Mouse (Mus musculus): Measurements from ENCODE around the gene Aldh2.
"Not testable (repeated sequence)": the region's sequence is repeated elsewhere in the genome, so short reads cannot be mapped to it uniquely, and the experiment has no call there.

Aldh2 gene

GRCm38 (mm10) chr5:121545793-121546529, 47.7 kb downstream of the Aldh2 start, which contains the start of gene Mapkapk5:
Gene Mapkapk5 (minus strand): TSS chr5:121545905.
- peak; percentile 99 to 100 for DNase-seq

DNA sequence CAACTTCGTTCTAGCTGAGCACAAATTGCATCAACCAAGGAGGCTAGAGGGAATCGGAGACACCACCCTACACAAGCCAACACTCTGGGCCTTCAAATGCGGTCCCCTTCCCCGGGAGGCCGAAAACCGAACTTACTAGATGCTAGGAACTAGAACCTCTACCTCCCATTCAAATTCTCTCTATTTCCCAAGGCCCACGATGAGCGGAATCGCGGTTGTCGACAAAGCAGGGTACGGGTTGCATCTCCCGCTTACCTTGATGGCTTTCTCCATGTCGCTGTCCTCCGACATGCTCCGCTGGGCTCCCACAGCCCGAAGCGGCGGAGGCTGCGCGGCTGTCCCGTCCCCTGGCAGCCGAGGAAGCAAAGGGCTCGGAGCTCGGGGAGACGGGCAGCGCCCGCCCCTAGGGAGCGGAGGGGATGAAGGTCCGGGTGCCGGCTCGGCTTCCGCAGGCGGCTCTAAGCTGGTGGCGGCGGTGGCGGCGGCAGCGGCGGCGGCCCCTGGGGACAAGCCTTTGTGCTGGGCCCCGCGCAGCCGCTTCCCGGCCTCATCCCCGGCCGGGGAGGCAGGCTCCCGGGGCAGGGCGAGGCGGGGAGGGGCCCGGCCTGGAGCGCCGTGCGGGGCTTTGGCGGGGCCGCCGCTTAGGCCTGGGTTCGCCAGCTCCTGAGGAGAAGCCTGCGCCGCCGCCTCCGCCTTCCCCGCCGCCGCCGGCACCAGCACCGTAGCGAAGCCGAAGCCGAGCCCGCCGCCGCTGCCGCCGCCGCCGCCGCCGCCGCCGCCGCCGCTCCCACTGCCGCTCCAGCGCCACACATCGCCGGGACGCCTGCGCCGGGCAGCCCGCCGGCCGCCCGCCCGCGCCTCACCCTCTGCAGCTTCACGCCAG, 48.5 kb downstream of the Aldh2 start, which contains the start of the genes Adam1a and Gm42878:
TSS of gene Adam1a (minus strand) at position 573 of the 883 bp plus-strand sequence.
TSS of gene Gm42878 (minus strand) at position 573 of the 883 bp plus-strand sequence.
- no peak for DNase-seq

DNA sequence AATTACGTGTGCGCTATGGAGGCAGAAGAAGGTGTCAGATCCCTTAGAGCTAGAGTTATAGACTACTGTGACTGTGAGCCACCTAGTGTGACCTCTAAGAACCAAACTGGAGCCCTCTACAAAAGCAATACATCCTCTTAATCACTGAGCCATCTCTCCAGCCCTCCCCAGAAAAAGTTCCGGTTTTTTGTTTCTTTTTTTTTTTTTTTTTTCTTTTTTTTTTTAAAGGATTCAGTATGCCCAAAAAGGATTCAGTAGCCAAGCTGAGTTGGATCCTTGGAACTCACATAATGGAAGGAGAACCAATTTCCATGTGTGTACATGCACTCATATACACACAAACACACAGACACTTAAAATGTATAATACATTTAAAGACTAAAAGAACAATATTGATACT, 50.3 kb downstream of the Aldh2 start:
- DNase-seq, result no peak

DNA sequence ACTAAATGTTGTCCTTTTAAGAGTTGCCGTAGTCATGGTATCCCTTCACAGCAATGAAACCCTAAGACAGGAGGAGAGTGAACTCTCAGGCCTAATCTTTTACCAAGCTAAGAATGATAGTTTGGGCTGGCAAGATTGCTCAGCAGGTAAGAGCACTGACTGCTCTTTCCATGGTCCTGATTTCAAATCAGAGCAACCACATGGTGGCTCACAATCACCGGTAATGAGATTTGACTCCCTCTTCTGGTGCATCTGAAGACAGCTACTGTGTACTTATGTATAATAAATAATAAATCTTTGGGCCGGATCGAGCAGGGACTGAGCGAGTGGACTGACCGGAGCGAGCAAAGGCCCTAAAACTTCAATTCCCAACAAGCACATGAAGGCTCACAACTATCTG, 52.4 kb downstream of the Aldh2 start:
- DNase-seq, result no peak

DNA sequence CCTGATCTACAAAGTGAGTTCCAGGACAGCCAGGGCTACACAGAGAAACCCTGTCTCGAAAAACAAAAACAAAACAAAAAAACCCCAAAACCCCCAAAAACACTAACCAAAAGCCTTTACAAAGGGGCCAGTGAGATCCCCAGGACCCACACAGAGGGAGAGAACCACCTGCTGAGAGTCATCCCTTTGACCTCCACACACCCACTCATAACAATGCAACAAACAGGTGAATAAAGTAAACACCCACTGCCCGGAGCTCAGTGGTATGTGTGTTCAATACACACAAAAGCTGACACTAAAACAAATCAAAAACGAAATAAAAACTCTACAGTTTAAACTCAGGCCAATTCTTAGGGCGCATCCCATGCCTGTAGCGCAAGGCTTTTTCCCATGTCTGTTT, 53.6 kb downstream of the Aldh2 start:
- no peak for DNase-seq

- no peak for DNase-seq
These were observed 56.0 kb downstream of the Aldh2 start for GRCm38 (mm10) chr5:121537588-121537987.

DNA sequence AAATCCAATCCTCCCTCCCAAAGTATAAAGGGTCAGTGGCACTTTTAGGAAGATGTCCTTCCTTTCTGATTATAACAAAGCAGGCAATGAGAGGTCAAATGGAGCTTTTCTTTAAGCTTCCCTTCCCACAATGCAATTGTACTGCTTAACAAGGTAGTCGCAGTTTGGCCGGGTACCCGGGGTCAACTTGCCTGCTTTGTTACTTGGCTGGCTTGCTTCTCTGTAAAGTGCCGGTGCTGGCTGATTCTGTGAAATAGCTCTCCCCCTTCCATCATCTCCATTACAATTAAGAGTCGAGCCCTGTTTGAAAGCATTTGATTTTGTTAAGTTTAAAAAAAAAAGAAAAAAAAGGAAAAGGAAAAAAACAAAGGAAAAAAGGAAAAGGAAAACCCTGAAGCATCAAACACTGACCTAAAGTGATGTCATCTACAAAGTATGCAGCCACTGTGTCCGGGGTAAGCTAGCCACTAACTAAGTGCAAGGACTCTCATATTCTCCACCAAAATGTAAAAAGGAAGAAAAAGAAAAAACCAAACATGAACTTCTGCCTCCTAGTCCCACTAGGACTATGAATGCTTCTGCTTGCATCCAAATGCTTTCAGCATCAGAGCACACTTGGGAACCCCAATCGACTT, 56.6 kb downstream of the Aldh2 start:
- DNase-seq, result no peak

- DNase-seq, result no peak
These were observed 58.5 kb downstream of the Aldh2 start for GRCm38 (mm10) chr5:121535116-121535515.

GRCm38 (mm10) chr5:121534521-121534920, 59.1 kb downstream of the Aldh2 start:
- peak in 1 of 2 experiments; percentile 36 for DNase-seq

DNA sequence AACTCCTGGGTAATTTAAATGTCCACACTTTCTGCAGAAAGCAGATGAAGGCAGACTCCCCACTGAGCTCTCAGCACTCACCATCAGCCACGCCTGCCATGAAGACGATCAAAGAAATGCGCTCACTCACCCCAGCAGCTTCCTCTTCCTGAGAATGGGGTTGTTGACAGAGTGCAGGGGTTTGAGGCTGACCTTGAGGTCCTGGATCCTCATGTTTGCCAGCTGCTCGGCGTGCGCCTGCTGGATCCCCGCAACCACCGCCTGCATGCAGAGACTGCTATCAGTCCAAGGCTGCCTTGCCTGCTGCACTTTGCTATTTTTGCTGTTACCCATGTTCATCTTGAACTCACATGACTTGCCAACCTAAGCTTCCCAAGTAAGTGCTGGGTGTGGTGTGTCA, 66.7 kb downstream of the Aldh2 start:
- DNase-seq, result no peak

GRCm38 (mm10) chr5:121526526-121526925, 67.1 kb downstream of the Aldh2 start:
- DNase-seq, result no peak

DNA sequence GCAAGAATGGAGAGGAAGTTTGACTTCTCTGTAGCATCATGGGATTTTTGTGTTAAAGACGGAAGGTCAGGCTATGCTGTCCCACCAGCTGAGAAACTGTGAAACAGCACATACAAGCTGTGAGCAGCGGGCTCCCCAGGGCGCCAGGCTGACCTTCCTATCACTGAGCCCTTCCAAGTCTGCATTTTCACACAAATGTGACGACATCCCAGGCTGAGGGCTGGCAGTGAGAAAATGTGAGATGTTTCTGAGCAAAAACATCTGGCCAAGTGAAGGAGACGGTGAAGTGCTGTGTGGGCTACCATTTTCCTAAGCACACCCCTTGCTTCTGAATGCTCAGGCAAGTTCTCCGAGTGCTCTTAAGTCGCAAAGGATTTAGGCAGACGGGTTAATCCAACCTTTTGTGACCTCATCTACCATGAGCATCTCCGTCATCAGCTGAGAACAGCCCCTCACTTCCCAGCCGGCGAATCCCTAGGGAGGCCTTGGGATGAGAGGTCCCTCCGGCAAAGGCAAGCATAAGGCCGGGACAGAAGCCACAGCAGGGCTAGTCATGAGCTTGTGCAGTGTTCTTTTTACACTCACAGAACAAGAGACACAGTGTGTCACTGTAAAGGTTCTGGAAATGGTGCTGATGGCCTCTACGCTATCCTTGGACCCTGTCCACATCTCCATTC, 67.7 kb downstream of the Aldh2 start:
- no peak for DNase-seq

DNA sequence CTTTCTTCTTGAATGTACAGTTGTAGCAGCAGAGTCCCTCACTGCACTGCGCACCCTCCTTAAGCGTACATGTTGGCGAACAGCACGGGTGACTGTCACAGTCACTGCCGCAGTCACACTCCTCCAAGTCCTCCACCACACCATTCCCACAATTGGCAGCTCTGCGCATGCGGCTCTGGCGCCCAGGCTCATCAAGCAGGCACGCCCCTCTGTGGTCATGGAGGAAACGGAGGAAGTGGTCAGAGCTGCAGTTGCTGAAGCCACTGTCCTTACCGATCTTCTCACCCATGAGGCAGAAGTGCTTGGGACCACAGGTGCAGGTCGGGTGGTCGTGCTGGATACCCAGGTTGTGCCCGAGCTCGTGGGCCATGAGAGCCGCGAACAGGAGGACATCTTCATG, 73.9 kb downstream of the Aldh2 start:
- DNase-seq, result not testable (repeated sequence)

- DNase-seq, result no peak
These were observed 74.6 kb downstream of the Aldh2 start for GRCm38 (mm10) chr5:121518983-121519382.

Data from cerebellum, postnatal 25 days (tissue).